Mouse (Mus musculus) layer of hippocampus, adult 8-10 months (tissue): ENCODE measurements around the gene Ldhc. TPM values are rescaled to one million over a fixed set of nuclear protein-coding genes. Genes with fewer than 3 reads are reported as not detected.
"Not testable (repeated sequence)": the region's sequence is repeated elsewhere in the genome, so short reads cannot be mapped to it uniquely, and the experiment has no call there.

Experiments used
- DNase-seq, 2 experiments: peaks; one replicate each; pipeline ENCODE4 v3.0.0; 2022; ENCODE audit warnings: low spot score in 2 of 2
- total RNA-seq, 4 experiments: library from RNA; stranded (reverse); gene quantifications; 2 replicates each; pipeline ENCODE4 v1.2.4; 2022

Gene Ldhc
- total RNA-seq, 4 experiments from 2014 or later, result not detected

- no peak for DNase-seq
Observed at GRCm38 (mm10) chr7:46842278-46842677, 18.7 kb upstream of the Ldhc start.

- DNase-seq, result no peak
Observed at GRCm38 (mm10) chr7:46843576-46843975, 17.4 kb upstream of the Ldhc start.

DNA sequence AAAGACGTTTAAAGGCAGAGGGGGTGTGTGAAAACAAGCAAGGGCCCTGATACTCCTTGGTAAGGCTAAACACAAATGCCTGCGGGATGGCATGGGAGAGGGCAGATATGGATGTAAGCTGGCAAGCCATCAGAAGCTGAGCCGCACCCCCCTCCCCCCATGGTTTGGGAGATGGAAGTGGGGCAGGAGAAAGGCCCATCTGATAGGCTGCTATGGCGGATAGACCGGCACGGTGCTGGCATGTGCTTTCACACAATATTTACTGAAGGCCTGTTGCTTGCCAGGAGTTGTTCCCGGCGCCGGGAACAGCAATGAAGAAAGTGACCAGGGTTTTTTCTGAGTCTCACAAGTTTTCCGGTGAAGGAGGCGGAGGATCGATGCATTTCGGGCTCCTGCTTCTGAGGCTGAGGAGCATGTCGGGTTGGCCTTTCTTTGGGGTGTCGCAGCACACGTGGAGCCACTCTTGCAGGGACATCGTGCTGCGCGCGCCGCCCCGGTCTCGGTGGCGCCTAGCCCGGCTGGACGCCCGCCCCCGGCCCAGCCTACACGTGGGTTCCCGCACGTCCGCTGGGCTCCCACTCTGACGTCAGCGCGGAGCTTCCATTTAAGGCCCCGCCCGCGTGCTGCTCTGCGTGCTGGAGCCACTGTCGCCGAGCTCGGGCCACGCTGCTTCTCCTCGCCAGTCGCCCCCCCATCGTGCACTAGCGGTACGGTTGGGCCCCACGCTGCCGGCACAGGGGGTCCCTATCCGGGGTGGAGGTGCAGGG, 15.6 kb upstream of the Ldhc start:
- DNase-seq, result peak; percentile 81 to 89

DNA sequence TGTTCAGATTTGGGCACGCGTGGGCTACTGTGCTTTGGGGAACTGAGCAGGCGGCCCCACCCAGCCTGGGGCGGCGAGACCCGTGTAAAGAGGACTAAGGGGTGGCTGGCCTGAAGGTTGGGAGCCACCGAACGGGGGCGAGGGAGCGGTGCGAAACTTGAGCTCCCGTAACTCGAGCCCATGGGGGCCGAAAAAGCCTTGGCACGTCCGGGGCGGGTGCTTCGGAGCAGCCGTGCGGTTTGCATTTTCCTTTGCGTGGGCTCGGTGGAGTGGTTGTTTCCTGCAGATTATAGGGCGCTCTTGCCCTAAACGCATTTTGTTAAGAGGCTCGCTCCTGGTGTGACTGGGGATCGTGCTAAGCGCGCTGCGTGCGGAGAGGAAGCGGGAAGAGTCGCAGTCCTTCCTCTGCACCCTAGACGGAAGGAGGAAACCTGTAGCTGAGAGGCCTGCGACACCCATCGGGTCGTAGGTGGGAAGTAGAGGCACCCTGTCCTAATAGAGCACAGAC, 15.0 kb upstream of the Ldhc start:
- peak in 1 of 2 experiments; percentile 46 for DNase-seq

GRCm38 (mm10) chr7:46846486-46847244, 14.3 kb upstream of the Ldhc start:
- peak in 1 of 2 experiments; percentile 48 for DNase-seq

DNA sequence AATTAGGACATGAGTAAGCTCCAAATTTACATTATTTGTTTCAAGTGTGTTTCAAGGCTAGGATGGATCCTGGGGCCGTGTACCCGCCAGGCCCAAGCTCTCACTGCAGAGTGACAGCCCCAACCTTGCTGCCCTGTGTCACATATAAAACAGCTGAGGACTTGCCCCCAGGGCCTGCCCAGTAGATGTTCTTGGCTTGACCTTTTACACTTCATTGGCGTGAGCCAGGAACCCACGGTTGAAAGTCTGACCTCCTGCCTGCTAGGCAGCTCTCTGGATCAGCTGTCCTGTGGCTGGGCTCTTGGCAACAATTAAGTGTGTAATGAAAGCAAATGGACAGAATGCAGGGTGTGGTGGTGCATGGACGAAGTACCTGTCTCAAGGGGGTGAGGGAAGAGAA, 11.7 kb upstream of the Ldhc start:
- no peak for DNase-seq

GRCm38 (mm10) chr7:46851026-46851425, 10.0 kb upstream of the Ldhc start:
- no peak for DNase-seq

DNA sequence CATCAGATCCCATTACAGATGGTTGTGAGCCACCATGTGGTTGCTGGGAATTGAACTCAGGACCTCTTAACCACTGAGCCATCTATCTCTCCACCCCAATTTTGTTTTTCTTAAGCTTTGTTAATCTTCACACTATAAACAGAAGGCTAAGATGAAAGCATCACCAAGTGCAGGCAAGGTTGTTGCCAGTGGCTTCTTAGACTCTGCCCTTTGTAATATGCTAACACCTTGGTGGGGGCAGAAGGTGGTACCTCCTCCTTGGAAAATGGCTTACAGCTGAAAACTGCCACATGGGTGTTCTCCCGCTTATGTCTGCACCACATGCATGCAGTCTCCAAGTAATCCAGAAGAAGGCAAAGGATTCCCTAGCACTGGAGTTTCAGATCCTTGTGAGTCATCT, 8.3 kb upstream of the Ldhc start:
- no peak for DNase-seq

DNA sequence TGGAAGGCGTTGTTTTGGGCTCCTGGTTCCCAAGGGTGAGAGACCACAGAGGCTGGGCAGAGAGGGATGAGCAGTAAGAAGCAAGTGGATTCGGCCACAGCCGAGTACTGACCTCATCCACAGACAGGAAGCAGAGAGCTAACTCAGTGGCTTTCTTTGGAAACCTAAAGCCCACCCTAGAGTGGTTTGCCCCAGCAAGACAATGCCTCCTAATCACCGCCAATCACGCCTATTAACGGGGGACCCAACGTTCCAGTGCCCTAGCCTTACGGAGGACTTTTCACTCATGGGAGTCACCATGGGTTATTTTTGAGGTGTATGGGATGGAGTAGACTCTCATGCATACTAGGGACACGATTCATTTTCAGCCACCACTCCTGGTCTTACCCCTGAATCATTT, 7.6 kb upstream of the Ldhc start:
- DNase-seq, result no peak

DNA sequence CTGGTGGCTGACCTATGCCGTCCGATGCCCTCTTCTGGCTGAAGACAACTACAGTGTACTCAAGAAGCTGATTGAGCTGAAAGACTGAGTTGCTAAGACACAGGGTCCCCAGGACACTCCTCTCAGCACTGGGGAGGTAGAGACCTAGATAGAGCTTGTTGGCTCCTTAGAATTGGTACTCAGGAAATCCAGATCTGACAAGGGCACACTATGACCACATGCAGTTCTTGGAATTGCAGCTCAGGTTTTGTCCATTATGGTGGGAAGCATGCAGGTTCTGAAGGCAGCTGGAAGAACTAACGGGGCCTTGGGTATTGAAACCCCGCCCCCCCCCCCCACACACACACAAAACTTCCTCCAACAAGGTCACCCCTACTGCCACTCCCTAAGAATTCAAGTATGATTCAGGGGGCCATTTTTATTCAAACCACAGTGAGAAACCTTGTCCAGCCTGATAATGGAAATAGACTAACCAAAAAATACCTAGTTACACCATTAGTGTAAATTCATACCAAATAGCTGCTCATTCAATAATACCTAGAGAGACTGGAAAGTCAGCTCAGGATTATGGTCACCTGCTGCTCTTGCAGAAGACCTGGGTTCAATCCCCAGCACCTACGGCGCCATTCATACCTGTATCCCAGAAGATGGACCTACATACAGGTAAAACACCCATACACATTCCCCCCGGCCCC, 5.0 kb upstream of the Ldhc start:
- DNase-seq, result no peak

DNA sequence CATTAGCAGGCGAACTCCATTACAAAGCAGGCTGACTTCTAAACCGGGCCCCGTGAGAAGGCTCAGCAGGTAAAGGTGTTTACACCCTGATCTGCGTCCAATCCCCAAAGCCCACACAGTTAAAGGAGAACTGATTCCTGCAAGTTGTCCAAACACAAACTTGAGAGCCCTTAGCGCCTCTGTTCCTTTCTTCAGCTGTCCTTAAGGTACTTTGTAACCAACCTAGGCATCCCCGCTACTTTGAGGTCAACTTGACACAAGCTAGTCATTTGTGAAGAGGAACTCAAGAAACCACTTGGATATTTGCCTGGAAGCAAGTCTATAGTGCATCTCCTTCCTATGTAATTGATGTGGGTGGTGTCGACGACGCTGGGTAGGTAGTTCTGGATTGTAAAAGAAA, 3.6 kb upstream of the Ldhc start:
- no peak for DNase-seq

DNA sequence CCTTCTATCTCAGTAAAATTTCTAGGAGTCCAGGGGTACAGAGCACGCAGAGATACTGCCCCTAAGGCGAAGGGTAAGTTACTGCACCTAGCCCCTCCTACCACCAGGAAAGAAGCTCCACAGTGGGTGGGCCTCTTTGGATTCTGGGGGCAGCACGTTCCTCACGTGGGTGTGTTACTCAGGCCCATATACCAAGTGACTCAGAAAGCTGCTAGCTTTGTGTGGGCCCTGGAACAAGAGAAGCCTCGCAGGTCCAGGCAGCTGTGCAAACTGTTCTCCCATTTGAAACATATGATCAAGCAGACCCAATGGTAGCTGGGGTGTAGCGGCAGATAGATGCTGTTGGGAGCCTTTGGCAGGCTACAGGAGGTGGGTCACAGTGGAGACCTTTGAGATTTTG, 2.0 kb upstream of the Ldhc start:
- DNase-seq, result no peak

- DNase-seq, result no peak
Observed at GRCm38 (mm10) chr7:46871988-46872387, 11.0 kb downstream of the Ldhc start.

DNA sequence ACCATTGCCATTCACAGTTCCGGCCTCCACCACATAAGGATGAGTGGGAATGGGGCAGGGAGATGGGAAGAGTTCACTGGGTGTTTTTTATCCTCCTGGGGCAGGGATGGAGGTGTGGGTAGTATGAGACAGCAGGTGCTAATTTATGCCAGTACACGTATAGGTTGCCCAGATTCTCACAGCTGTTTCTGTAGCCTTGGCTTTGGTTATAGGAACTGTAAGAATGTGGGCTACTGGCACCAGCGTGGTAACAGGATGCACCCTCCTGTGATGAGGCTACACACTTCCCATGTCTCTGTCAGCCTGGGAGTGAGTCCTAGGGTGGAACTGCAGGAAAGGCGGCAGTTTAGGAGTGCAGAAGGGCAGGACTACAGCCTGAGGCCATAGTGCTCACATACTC, 15.8 kb downstream of the Ldhc start:
- no peak for DNase-seq

DNA sequence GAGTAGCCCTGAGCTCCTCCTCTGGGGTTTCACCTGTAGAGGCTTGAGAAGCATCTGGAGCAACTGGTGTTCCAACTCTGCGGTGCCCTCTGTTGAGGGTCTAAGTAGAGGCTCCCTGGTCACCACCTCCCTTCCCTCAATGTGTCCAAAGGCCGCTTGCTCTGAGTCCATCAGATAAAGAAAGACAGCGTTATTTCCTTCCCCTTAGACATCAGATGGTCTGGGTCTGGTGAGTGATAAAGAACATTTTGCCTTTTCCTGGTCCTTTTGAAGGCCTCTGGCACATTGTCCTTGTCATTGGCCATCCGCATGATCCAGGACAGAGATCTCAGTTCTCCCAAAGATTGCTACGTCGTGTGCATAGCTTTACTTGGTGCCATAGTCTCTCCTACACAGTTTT, 16.3 kb downstream of the Ldhc start:
- no peak for DNase-seq

DNA sequence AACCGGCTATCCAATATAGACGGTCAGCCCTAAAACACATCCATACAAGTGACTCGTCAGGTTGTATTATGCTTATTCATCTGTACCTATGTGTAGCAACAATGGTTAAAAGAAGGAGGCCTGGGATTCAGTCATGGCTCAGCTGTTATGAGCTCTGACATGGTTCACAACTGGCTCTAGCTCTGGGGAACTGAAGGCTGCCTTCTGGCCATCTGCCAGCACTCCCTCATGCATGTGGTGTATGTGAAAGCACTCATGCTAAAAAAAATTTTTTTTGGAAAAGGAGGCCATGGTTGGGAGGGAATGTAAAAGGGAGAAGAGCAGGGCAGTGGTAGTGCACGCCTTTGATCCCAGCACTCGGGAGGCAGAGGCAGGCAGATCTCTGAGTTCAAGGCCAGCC, 18.8 kb downstream of the Ldhc start:
- DNase-seq, result no peak

DNA sequence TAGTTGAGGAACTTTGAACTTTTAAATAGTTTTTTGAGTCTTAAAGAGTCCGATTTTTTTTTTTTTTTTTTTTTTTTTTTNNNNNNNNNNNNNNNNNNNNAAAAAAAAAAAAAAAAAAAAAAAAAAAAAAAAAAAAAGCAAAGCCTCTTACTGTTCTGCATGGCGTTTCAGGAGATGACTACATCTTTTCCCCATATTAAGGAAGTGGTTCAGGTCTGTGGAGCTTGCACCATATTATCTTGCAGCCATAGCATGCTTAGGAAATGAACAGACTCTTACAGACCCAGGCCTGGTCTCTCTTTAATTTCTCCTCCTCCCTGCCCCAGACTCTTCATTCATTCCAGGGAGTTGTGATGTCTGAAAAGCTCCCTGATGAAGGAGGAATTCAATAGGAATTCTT, 20.0 kb downstream of the Ldhc start:
- no peak for DNase-seq

DNA sequence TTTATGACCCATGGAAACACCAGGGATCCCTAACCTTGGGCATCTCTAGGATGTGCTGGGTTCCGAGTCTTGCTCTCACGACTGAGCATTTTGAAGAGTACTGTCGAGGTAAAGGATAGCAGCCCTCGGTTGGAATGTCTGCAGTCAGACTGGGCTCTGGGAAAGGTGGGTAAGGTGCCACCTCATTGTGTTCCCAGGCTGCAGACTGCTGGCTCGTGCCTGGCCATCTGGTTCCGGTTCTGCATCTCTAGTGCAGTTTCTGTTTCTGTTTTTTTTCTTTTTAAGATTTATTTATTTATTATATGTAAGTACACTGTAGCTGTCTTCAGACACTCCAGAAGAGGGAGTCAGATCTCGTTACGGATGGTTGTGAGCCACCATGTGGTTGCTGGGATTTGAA, 20.9 kb downstream of the Ldhc start:
- not testable (repeated sequence) for DNase-seq

DNA sequence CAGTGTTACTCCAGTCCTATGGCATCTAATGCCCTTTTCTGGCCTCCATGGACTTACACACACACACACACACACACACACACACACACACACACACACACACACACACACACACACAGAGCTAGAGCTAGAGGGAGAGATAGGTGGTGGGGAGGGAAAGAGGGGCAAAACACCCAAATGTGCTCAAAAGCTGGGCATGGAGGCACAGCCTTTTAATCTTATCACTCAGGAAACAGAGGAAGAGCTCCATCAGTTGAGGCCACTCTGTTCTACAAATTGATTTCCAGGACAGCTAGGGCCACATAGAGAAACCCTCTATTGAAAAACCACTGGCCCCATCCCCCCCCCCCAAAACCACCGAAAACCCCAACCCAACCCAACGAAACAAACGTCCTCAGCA, 22.3 kb downstream of the Ldhc start:
- no peak for DNase-seq

GRCm38 (mm10) chr7:46895511-46895910, 34.5 kb downstream of the Ldhc start:
- no peak for DNase-seq

DNA sequence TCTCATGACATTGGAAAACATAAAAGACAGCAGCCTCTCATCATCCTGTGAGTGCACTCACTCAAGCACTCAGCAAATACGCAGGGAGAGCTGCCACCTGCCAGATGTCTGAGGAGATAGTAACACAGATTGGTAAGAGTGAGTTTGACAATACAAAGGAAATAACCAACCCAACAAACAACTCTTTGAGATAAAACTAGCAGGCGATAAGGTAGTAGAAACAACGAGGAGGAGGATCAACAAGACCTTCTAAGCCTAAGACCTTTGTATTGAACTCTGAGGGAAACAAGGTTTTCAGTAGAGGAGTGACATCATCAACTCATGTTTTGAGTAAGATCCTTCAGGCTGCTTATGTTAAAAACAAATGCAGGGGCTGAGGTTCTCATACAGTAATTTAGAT, 38.3 kb downstream of the Ldhc start:
- DNase-seq, result no peak

DNA sequence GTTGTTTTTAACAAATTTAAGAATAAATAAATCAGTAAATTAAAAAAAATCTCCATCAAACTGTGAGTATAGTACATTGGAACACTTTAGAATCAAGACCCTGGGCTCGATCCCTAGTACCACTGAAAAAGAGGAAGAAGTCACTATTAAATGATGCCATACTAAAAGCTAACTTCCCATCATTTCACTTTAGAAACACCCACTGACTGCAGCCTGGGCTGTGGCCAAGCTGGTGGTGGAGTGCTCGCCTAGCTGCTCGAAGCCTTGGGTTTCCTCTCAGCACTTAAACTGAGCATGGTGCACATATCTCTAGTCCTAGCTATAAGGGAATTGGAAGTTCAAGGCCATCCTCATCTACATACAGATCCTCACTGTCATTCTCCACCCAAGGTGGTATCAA, 50.2 kb downstream of the Ldhc start:
- no peak for DNase-seq
